Mouse (Mus musculus) neural tube, embryonic 14.5 days (tissue): ENCODE results near the gene Aqp11. TPM values are rescaled to one million over a fixed set of nuclear protein-coding genes. Genes with fewer than 3 reads are reported as not detected.

Experiments used
- ATAC-seq: fragments of 200-750 bp; cut with Nextera tagmentation; 2 replicates; pipeline ENCODE4 v1.8.0; 2017; ENCODE audit warnings: low read depth, mild to moderate bottlenecking, moderate TSS enrichment, moderate library complexity
- H3K27ac ChIP-seq: fragments of 300-500 bp; sonication (generic); 2 replicates; pipeline ENCODE4 v1.5.1; 2014; ENCODE audit warnings: low read depth, mild to moderate bottlenecking, control low read depth, low read length, moderate library complexity, mixed read lengths
- H3K27me3 ChIP-seq: fragments of 300-500 bp; sonication (generic); 2 replicates; pipeline ENCODE4 v1.6.1; 2014; ENCODE audit warnings: low read length; ENCODE audit not compliant: control insufficient read depth, insufficient read depth
- H3K36me3 ChIP-seq: fragments of 300-500 bp; sonication (generic); 2 replicates; pipeline ENCODE4 v1.6.1; 2014; ENCODE audit warnings: low read length, mixed read lengths; ENCODE audit not compliant: control insufficient read depth, insufficient read depth
- H3K4me1 ChIP-seq: fragments of 300-500 bp; sonication (generic); 2 replicates; pipeline ENCODE4 v1.6.1; 2014; ENCODE audit warnings: low read length; ENCODE audit not compliant: control insufficient read depth, insufficient read depth
- H3K4me2 ChIP-seq: fragments of 300-500 bp; sonication (generic); 2 replicates; pipeline ENCODE4 v1.6.1; 2014; ENCODE audit warnings: mild to moderate bottlenecking, low read depth, low read length, control low read depth
- H3K4me3 ChIP-seq: fragments of 300-500 bp; sonication (generic); 2 replicates; pipeline ENCODE4 v1.5.1; 2014; ENCODE audit warnings: low read depth, low read length, control low read depth, mixed read lengths
- H3K9ac ChIP-seq: fragments of 300-500 bp; sonication (generic); replicated peaks from 2 replicates; pipeline ENCODE4 v1.6.1; 2014; ENCODE audit warnings: low read depth, mild to moderate bottlenecking, control low read depth, low read length, mixed read lengths
- H3K9me3 ChIP-seq: fragments of 300-500 bp; sonication (generic); 2 replicates; pipeline ENCODE4 v1.6.1; 2016; ENCODE audit warnings: low read length; ENCODE audit not compliant: control insufficient read depth
- WGBS: fragments of 180-500 bp; shearing (Covaris S2); extraction: QIAGEN DNeasy Blood & Tissue Kit; methylation state at CpG from one replicate; pipeline ENCODE4 v1.1.7; 2014; 5-methylcytosine and 5-hydroxymethylcytosine counted together
- polyA plus RNA-seq: library from polyadenylated mRNA; unstranded; fragments of >200 nt; fragmentation: Nextera tagmentation; extraction: Ambion mirVana; gene quantifications from 2 replicates; pipeline ENCODE4 v1.2.1, GENCODE M21; 2014

The Aqp11 gene
- polyA plus RNA-seq, 1 experiment from 2014 or later = 20.7 TPM

DNA sequence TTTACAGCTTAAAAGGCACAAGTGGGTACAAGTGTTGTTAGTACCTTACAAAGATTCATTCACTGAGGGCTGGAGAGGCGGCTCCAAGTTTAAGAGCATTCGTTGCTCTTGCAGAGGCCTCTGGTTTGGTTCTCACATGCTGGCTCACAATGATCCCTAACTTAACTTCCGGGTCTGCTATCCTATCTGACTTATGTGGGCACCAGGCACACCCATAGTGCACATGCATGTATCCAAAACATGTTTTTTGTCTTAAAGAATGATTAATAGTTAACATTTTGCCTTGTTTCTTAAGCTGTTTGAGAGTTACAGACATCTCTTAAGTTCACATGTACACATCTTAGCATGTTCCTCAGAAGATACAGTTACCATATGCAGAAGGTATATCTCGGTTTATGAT is 37.9 kb downstream of the Aqp11 start:
- H3K27ac ChIP-seq = no peak overlapping the region
- no peak for ATAC-seq
- H3K9me3 ChIP-seq = no peaks in the 10 kb centered on the region
- no peak overlapping the region for H3K9ac ChIP-seq
- WGBS = 94% methylated on average over 4 of the region's 4 CpGs
- no peak overlapping the region for H3K4me3 ChIP-seq
- H3K36me3 ChIP-seq = no peaks in the 10 kb centered on the region; the same call in 1 of the 2 replicates
- no peaks in the 10 kb centered on the region for H3K27me3 ChIP-seq
- H3K4me2 ChIP-seq = no peak overlapping the region
- peaks cover 8% of the 10 kb centered on the region; the same call in 1 of the 2 replicates for H3K4me1 ChIP-seq

DNA sequence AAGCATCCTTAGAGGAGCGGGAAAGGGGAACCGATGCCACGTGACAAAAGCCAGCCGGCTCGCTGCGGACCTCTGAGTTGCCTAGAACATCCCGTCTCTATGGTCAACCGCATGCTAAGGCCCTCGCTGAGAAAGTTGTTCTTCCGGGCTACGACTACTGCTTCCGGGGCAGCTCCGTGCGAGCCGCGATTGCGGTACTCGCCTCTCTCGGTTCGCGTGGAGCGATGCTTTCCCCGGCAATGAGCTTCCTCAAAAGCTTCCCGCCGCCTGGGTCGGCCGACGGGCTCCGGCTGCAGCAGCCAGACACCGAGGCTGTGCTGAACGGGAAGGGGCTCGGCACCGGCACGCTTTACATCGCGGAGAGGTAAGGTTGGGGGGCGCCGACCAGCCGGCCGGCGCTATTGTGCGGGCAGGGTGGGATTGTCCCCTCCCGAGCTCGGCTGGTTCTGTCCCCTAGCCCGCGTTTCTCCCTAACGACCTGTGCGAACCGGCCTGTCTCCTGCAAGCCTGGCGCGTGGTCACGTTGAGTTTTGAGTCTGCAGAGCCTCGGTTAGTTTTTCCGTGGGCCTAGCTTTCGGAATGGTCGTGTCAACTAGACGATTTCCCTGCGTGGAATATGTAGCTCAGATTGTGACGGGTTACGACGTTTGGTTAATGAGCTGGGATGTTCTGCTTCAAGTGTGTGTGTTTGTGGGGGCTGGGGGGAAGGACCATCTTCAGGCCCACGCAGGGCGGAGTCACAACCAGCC is 41.4 kb downstream of the Aqp11 start, which contains the start of gene Clns1a:
Gene Clns1a, plus strand, starts transcription at position 129 of the 749 bp plus-strand sequence.
- peak within 1 kb of the TSS; percentile 97 for H3K4me3 ChIP-seq
- H3K9me3 ChIP-seq = no peaks in the 10 kb centered on the region
- peak within 1 kb of the TSS; percentile 87 for H3K9ac ChIP-seq
- peak; percentile 99 for ATAC-seq
- peak within 1 kb of the TSS; percentile 73 for H3K4me2 ChIP-seq
- H3K27ac ChIP-seq = peak within 1 kb of the TSS; percentile 81
- H3K27me3 ChIP-seq = no peaks in the 10 kb centered on the region
- H3K4me1 ChIP-seq = peaks cover 8% of the 10 kb centered on the region; the same call in 1 of the 2 replicates
- under 1% methylated on average over 63 of the region's 63 CpGs for WGBS
- no peaks in the 10 kb centered on the region; the same call in 1 of the 2 replicates for H3K36me3 ChIP-seq

DNA sequence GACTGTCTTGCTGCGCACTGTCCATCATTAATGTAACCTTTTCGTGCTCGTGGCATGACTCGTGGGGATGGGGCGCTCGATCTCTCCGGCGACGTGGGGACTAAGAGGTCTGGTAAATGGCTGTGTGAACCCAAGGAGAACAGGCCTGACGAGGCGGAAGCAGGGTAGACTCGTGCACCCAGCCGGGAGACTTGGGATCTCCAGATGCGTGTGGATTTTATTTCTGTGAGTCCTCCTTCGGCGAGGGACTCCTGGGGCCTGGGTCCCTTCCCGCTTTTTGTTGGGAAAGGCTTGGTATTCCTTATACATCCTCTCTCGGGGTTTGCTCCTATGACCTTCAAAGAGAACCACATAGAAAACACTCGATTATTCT is 42.0 kb downstream of the Aqp11 start:
- Histone ChIP-seq H3K36me3 (no peaks in the 10 kb centered on the region; the same call in 1 of the 2 replicates), H3K4me3 (peak overlapping the region; percentile 97), H3K4me2 (peak overlapping the region; percentile 73), H3K27ac (peak overlapping the region; percentile 81), H3K27me3 (no peaks in the 10 kb centered on the region), H3K9me3 (no peaks in the 10 kb centered on the region), H3K9ac (peak overlapping the region; percentile 87), H3K4me1 (peaks cover 8% of the 10 kb centered on the region; the same call in 1 of the 2 replicates)
- WGBS = 29% methylated on average over 19 of the region's 19 CpGs
- peak; percentile 82 for ATAC-seq

DNA sequence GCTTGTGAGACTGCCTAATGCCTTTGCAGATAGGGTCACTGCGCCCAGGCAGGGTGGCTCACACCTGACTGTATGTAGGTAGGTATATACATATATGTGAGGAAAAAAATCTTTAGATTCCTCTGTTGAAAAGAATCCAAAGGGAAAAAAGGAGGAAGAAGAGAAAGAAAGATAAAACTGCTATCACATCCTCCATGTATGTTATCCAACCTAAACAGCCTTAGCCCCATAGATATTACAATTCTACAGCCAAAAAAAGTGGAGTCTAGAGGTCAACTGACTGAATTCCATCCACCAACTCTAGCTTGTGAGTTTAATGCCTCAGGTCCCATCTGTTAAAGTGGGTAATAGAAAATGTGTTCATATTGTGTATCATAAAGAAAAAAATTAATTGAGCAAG is 42.6 kb downstream of the Aqp11 start:
- ATAC-seq = no peak
- Histone ChIP-seq H3K4me1 (peaks cover 8% of the 10 kb centered on the region; the same call in 1 of the 2 replicates), H3K27ac (no peak overlapping the region), H3K9ac (no peak overlapping the region), H3K36me3 (no peaks in the 10 kb centered on the region; the same call in 1 of the 2 replicates), H3K9me3 (no peaks in the 10 kb centered on the region), H3K4me2 (peak overlapping the region; percentile 73; the same call in 1 of the 2 replicates), H3K27me3 (no peaks in the 10 kb centered on the region), H3K4me3 (no peak overlapping the region)
- WGBS = 96% methylated on average over 1 of the region's 1 CpGs

DNA sequence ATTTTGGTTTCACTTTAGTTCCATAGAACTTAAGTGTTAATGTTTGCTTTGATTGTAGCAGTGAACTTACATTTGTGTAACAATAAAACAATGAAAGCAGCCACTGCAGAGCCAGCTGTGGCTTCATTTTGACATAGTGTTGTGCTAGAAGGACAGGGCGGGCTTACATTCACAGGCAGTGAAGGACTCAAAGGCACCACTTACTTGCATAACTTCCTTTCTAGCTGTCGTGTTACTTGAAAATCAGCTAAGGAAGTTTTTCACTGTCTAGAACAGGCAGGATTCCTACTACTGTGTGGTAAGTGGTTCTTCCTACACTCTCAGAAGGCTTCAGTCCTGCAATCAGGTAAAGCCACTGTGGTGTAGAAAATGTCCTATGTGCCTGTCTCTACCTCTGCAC is 50.3 kb downstream of the Aqp11 start:
- 94% methylated on average over 2 of the region's 2 CpGs for WGBS
- no peaks in the 10 kb centered on the region for H3K9me3 ChIP-seq

DNA sequence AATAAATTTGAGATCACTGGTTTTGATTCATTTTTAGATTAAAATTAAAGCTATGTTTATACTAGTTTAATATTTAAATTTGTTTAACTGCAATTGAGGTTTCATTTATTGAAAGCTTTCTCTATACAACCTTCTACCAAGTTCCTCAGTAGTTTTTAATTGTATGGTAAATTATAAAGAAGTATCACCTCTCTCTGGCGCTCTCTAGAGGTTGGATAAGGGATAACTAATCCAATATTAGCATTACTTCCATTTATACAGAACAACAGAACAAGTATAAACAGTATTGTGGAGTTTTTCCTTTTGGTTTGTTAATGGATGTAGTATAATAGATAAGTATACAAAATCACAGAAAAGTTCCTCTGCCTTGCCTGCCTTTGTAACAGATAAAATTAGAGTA is 58.9 kb downstream of the Aqp11 start:
- Histone ChIP-seq H3K9ac (no peak overlapping the region), H3K4me2 (no peak overlapping the region), H3K4me1 (no peaks in the 10 kb centered on the region), H3K27me3 (no peaks in the 10 kb centered on the region), H3K9me3 (no peaks in the 10 kb centered on the region), H3K36me3 (peaks cover 31% of the 10 kb centered on the region), H3K4me3 (no peak overlapping the region), H3K27ac (no peak overlapping the region)
- ATAC-seq = no peak
- 33% methylated on average over 1 of the region's 1 CpGs for WGBS

More for the DNA sequence above, 50.3 kb downstream of the Aqp11 start:
- no peak overlapping the region for H3K9ac ChIP-seq
- no peaks in the 10 kb centered on the region for H3K4me1 ChIP-seq
- peaks cover 19% of the 10 kb centered on the region for H3K36me3 ChIP-seq
- no peak overlapping the region for H3K27ac ChIP-seq
- H3K4me3 ChIP-seq = no peak overlapping the region
- H3K27me3 ChIP-seq = no peaks in the 10 kb centered on the region
- no peak overlapping the region for H3K4me2 ChIP-seq
- no peak for ATAC-seq

Other genes starting within 250 kb of the Aqp11 start
- 45.4 and 55.0 TPM in 2 replicates for gene Aamdc, start 158.8 kb downstream of the Aqp11 start, polyA plus RNA-seq
- 29.3 and 30.7 TPM in 2 replicates for gene Rsf1, start 158.4 kb downstream of the Aqp11 start, polyA plus RNA-seq
- 187 and 197 TPM in 2 replicates for gene Clns1a, start 41.7 kb downstream of the Aqp11 start, polyA plus RNA-seq
- gene Pak1, start 50.3 kb upstream of the Aqp11 start, polyA plus RNA-seq = 148 and 155 TPM in 2 replicates
- not detected in 2 replicates for gene Gdpd4, start 181.7 kb upstream of the Aqp11 start, polyA plus RNA-seq